Mouse (Mus musculus): ENCODE measurements around the gene Hist1h2bp.
"Not testable (repeated sequence)": the region's sequence is repeated elsewhere in the genome, so short reads cannot be mapped to it uniquely, and the experiment has no call there.

Gene Hist1h2bp

DNA sequence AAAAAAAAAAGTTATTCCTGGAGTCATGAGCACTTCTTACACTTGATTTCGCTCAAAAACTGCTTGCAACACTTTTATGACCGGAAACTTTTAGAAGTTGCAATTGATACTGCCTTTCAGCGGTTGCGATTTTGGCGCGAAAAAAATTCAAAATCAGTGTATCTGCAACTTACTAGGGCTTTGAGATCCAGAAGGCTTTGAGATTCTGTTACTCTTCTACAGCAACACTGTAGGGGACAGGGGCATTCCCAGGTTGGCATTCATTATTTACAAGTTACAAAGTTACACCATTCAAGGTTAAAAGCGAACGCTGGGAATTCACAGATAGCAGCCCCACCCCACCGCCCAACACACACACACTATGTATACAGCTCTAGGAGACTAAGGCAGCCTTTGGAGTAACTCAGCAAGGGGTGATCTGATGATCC, 3.5 kb upstream of the Hist1h2bp start:
- peak; percentile 78 for DNase-seq (ENCODE audit: low spot score)

DNA sequence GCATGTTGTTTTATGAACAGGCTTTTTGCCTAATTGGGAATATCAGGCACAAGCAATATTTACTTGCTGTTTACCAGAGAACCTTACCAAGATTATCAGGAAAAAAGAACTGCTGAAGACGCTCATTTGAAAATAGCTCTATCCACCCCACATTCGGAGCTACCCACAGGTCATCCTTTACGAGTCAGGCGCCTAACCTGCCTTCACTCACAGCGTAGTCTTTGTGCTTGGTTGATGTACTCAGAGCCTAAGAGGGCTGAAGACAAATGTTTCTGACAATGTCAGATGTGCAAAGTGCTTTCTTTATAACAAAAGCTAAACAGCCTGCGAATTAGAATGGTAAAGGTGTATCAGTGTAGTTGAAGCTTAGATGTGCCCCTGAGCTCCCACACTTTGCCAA, 3.0 kb upstream of the Hist1h2bp start:
- DNase-seq (ENCODE audit: low spot score): no peak

DNA sequence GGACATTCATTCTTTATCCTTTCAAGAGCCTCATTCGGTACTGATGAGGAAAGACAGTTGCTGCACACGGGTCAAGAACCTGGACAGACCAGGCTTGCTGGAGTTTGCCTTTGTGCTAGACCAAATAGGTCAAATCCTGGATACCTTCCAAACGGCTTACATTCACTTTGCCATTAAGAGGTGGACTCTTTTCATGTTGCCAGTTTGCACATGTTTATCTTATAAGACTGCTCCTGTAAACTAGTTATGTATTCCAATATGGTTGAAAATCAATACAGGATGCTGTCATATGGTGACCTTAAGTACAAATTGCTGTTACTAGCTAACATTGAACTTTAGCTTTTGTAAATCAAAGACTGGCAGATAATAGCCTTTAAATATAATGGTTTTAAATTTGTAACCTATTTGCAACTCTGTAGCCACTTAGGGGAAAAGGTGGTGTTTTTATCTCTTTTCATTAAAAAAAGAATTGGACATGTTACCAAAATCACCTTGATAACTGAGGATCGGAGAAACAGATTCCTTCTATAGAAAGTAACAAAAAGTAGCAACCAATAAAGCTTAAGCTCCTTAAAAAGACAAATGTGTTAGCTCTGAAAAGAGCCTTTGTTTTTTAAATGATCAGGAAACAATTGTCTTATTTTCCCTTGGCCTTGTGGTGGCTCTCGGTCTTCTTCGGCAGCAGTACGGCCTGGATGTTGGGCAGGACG, 917 bp upstream of the Hist1h2bp start:
- DNase-seq (ENCODE audit: low spot score): peak; percentile 40

DNA sequence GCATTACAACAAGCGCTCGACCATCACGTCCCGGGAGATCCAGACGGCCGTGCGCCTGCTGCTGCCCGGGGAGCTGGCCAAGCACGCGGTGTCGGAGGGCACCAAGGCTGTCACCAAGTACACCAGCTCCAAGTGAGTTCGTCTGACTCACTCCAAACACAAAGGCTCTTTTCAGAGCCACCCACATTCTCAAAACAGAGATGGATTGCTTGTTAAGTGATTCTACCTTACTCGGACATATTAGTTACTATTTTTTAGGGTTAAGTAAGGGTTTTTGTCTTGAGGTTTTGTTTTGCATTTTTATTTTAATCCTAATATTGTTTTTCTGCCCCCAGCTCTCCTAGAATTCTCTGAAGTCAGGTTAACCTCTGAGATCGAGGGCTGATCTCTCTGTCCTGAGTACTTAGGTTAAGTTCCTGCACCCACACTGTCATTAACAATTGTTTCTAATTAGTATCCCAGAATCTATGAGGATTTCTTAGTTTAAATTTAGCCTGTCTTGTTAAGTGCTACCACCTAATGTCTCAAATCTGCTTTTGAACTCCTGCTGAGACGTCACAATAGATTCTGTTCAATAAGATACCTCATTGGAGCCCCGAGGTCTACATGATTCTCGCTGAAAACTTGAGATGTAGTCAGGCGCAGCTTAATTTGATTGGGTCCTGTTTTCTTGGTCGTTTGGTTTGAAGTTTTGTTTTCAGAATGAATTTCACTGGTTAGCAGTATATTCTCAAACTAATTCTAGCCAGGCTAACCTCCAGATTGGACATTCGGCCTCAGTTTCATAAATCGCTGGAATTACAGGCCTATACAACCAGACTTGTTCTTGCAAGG, 716 bp downstream of the Hist1h2bp start:
- peak; percentile 46 for DNase-seq (ENCODE audit: low spot score)

DNA sequence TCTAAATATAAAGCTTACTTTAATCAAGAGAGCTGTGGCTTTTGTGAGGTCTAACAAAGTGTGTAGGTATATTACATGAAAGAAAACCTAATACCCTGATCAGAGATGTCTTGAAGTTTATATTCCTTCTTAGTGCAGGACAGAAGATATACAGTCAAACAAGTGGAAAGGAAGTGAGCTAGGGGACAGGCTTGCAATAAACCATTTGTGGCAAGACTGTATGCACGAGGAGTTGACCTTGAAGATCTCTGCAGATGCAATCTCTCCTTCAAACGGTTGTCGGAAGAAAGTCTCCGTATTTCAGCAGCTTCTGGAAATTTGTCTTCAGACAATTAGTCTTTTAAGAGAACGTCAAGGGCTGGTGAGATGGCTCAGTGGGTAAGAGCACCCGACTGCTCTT, 2.7 kb downstream of the Hist1h2bp start:
- DNase-seq (ENCODE audit: low spot score): no peak

DNA sequence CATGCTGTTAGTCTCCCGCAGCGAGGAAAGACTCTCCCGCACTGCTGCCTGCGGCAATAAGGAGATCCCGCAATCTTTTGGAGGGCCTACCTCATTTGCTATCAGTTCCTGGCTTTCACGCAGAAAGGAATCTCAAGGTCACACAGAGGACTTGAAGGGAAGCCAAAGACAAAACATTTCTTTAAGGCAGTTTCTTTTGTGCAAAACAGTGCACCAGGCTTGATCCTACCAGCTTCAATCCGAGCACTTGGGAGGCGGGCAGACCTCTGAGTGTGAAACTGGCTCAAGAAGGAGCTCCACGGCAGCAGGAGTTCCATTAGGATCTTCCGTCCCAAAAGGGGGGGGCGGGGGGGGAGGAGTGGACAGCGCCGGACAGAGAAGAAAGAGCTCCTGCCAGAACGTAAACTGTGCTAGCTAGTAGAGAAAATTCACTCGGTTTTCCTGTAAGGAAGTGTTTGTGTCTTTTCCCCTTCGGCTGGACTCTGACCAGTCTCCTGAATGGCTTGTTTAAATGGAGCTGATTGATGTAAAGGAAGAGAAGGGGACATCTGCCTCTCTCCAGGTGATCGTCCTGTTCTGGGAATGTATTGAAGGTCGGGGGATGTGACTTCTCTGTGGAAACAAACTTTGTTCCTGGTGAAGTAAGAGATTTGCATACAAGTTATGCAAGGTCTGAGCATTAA, 3.5 kb downstream of the Hist1h2bp start:
- no peak for DNase-seq (ENCODE audit: low spot score)

DNA sequence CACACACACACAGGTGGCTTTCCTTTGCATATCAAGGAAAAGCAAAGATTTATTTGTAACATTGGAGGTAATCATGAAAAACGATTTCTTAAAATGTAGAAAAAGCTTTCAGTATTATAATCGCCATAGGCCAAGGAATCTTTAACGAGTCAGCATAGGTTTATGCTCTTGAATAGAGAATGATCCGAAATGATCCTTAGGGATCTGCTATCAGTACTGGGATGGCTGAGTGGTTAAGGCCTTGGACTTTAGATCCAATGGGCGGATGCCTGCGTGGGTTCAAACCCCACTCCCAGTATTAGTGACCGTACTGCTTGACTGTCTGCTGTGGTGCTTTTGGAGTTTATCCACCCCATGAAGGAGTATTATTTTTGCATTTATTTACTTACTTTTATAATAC, 8.3 kb downstream of the Hist1h2bp start:
- DNase-seq (ENCODE audit: low spot score): no peak

DNA sequence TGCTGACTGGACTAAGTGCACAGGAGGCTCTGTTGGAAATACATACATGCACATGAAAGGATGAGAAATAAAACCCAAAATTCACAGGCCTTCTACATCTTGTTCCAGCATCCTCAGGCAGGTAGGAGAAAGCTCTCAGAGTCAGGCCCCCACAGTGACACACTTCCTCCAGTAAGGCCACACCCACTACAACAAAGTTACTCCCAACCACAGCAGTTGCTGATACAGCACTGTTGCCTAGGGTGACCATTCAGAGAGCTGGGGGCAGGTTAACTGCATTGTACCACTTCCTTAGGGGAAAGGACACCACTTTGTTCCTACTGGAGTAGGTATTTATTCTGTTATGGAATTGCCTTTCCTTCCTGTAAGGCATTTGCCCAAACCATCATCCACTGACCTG, 9.9 kb downstream of the Hist1h2bp start:
- DNase-seq (ENCODE audit: low spot score): not testable (repeated sequence)

DNA sequence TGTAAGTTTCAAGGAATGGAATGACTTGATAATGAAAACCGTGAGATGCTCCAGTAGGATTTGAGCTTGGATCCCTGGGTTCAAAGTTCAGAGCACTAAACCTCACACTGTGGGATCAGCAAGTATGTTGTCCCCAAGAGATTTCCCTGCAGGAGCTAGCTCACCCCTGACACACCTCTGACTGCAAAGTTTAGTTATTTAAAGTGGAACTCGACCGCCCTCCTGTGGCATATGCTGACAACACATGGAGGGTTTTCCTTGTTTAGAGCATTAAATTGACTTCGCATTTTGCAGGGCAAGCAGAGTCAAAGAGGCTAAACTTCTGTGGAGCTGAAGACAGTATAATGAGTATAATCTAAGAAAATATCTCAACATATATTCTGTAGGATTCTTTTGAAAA, 15.8 kb downstream of the Hist1h2bp start:
- not testable (repeated sequence) for DNase-seq (ENCODE audit: low spot score)

DNA sequence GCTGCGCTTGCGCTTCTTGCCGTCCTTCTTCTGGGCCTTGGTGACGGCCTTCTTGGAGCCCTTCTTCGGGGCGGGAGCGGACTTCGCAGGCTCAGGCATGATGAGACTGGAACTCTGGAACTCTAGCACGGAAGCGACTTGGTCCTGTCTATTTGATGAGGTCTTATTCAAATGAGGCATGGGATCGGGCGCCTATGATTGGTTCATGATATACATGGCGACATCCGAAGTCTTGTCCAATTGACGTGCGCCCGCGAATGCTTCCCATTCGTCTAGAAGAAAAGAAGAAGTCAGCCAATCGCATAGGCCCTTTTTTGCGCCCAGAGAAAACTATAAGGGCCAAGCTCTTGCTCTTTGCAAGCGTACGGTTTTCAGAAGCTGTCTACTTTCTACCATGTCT, 22.8 kb downstream of the Hist1h2bp start, which contains the start of the genes Hist1h2bq and Hist1h2ao:
Gene Hist1h2bq (minus strand): TSS at position 125 of the 400 bp plus-strand sequence.
Gene Hist1h2ao (plus strand): TSS at position 393 of the 400 bp plus-strand sequence.
- DNase-seq (ENCODE audit: low spot score): not testable (repeated sequence)

DNA sequence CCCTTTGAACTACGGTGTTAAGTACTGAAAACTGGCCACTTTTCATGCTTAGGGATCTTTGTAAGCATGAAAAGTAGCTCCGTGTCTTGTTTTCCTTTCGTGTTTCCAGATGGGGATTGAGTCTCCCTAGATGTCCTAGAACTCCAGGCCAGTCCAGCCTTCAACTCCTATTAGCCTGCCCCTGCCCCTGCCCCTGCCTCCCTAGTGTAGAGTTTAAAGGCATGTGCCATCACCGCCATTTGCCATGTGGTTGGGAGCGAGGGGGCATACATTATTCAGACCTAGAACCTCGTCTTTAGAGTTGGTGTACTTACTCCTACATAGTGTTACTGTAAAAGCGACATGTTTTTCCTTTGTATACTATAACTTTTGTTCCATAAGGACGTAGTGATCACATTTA, 23.8 kb downstream of the Hist1h2bp start:
- DNase-seq (ENCODE audit: low spot score): not testable (repeated sequence)

DNA sequence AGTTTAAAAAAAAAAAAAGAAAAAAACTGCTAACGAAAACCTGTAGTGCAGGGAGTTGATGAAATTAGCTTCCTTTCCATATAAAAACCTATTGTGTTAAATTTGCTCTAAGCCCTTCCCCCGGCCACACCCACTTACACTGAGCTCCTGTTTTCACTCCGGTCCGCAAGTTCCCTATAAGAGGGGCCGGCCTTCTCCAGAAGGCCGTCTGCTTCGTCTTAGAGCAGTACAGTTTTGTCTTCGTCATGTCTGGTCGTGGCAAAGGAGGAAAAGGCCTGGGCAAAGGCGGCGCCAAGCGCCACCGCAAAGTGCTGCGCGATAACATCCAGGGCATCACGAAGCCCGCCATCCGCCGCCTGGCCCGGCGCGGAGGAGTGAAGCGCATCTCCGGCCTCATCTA, 24.3 kb downstream of the Hist1h2bp start, which contains the start of gene Hist1h4m:
Gene Hist1h4m (plus strand): TSS at position 208 of the 400 bp plus-strand sequence.
- not testable (repeated sequence) for DNase-seq (ENCODE audit: low spot score)

DNA sequence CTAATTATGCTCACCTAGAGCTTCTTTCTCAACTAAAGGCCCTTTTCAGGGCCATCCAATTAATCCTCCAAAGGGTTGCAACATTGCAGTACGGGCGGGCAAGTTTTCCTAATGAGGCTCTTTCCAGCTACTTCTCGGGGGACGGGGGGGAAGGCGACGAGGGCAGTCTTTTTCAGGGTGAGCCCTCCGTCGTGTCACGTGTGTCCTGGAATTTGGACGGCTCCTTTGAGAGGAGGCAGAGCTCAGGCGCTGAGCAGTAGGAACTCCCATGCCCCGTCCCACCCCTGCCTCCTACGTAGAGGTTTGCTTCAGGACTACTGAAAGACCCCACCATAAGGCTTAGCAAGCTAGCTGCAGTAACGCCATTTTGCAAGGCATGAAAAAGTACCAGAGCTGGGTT, 24.8 kb downstream of the Hist1h2bp start:
- not testable (repeated sequence) for DNase-seq (ENCODE audit: low spot score)

DNA sequence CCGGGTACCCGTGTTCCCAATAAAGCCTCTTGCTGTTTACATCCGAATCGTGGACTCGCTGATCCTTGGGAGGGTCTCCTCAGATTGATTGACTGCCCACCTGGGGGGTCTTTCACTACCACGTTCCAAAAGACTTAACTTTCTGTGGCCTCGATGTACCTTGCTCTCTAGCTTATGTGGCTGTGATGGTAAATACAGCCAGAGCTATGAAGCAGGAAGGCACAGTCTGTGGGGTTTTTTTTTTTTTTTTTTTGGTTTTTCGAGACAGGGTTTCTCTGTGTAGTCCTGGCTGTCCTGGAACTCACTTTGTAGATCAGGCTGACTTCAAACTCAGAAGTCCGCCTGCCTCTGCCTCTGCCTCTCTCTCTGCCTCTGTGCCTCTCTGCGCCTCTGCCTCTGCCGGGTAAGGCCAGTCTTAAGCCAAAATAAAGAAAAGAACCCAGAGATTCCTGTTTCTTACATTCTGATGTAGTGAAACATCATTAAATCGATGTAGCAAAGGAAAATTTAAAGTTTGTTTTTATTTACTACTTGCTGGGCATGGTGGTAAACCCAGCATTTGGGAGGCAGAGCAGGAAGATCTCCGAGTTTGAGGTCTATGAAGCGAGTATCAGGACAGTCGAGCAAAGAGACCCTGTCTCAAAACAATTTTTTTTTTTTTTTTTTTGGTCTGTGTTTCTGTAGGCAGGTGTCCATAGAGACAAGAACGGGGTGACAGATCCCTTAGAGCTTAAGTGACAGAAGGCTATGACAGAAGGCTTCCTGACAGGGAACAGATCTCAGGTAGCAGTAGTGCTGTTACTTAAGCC, 33.0 kb downstream of the Hist1h2bp start:
- DNase-seq (ENCODE audit: low spot score): not testable (repeated sequence)

DNA sequence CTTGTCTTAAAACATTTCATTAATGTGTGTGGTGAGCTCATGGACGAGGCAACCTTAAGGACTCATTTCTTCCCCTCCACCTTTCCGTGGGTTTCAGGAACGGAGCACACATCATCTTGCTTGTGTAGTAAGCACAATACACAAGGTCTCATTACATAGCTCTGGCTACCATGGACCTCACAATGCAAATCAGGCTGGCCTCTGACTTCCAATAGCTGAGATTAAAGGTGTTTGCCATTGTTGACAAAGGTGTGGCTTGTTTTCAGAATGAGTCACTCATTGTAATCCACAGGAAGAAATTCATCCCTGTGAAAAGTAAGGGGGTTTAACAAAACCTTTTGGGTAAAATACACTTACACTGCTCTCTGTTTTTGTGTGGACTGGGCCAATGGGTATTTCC, 41.2 kb downstream of the Hist1h2bp start:
- no peak for DNase-seq (ENCODE audit: low spot score)

DNA sequence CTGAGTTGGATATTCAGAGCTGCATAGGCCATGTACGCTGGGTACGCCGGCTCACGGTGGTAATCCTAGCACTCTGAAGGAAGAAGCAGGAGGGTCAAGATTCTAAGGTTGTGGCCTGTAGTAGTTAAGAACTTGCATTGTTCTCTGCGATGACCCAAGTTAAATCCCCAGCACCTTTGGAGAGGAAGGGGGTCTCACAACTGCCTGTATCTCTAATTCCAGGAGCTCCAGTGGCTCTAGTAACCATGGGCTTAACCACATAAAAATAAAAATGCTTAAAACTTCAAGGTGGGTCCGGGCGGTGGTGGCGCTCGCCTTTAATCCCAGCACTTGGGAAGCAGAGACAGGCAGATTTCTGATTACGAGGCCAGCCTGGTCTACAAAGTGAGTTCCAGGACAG, 43.1 kb downstream of the Hist1h2bp start:
- DNase-seq (ENCODE audit: low spot score): no peak

DNA sequence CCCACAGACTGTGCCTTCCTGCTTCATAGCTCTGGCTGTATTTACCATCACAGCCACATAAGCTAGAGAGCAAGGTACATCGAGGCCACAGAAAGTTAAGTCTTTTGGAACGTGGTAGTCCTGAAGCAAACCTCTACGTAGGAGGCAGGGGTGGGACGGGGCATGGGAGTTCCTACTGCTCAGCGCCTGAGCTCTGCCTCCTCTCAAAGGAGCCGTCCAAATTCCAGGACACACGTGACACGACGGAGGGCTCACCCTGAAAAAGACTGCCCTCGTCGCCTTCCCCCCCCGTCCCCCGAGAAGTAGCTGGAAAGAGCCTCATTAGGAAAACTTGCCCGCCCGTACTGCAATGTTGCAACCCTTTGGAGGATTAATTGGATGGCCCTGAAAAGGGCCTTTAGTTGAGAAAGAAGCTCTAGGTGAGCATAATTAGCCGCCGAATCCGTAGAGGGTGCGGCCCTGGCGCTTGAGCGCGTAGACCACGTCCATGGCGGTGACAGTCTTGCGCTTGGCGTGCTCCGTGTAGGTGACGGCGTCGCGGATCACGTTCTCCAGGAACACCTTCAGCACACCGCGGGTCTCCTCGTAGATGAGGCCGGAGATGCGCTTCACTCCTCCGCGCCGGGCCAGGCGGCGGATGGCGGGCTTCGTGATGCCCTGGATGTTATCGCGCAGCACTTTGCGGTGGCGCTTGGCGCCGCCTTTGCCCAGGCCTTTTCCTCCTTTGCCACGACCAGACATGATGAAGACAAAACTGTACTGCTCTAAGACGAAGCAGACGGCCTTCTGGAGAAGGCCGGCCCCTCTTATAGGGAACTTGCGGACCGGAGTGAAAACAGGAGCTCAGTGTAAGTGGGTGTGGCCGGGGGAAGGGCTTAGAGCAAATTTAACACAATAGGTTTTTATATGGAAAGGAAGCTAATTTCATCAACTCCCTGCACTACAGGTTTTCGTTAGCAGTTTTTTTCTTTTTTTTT, 44.4 kb downstream of the Hist1h2bp start, which contains the start of gene Hist1h4n:
Gene Hist1h4n (minus strand): TSS at position 779 of the 977 bp plus-strand sequence.
- not testable (repeated sequence) for DNase-seq (ENCODE audit: low spot score)

DNA sequence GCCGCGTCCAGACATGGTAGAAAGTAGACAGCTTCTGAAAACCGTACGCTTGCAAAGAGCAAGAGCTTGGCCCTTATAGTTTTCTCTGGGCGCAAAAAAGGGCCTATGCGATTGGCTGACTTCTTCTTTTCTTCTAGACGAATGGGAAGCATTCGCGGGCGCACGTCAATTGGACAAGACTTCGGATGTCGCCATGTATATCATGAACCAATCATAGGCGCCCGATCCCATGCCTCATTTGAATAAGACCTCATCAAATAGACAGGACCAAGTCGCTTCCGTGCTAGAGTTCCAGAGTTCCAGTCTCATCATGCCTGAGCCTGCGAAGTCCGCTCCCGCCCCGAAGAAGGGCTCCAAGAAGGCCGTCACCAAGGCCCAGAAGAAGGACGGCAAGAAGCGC, 46.2 kb downstream of the Hist1h2bp start, which contains the start of the genes Hist1h2ap and Hist1h2br:
Gene Hist1h2ap (minus strand): TSS at position 47 of the 400 bp plus-strand sequence.
Gene Hist1h2br (plus strand): TSS at position 283 of the 400 bp plus-strand sequence.
- not testable (repeated sequence) for DNase-seq (ENCODE audit: low spot score)
